Mouse (Mus musculus) MEL (cell line): ENCODE measurements around the gene Rab26.

ENCODE experiments used
- CTCF ChIP-seq, 3 experiments: IDR thresholded peaks in 2 of 3; conservative IDR thresholded peaks in 1 of 3; 2 replicates each; pipeline ENCODE4 v1.5.1; 2011 to 2012; ENCODE audit warnings: low read length in 3 of 3, low read depth in 2 of 3, mild to moderate bottlenecking in 2 of 3, improper control_type of control experiment in 1 of 3, inconsistent platforms in 1 of 3, mixed read lengths in 1 of 3, moderate library complexity in 1 of 3; ENCODE audit not compliant: control insufficient read depth in 1 of 3, insufficient read depth in 1 of 3, poor library complexity in 1 of 3, severe bottlenecking in 1 of 3
- E2F4 ChIP-seq: IDR thresholded peaks from 2 replicates; pipeline ENCODE4 v1.6.1; 2011; ENCODE audit warnings: low read depth, low read length, improper control_type of control experiment, borderline replicate concordance
- EP300 ChIP-seq, 2 experiments: IDR thresholded peaks; 2 replicates each; pipeline ENCODE4 v1.6.1; 2011; ENCODE audit warnings: improper control_type of control experiment in 2 of 2, low read length in 2 of 2, low read depth in 1 of 2, mild to moderate bottlenecking in 1 of 2
- POLR2A ChIP-seq, 2 experiments: IDR thresholded peaks; 2 replicates each; pipeline ENCODE4 v1.6.1; 2011 to 2012; ENCODE audit warnings: low read length in 2 of 2, mild to moderate bottlenecking in 2 of 2, control low read depth in 1 of 2, improper control_type of control experiment in 1 of 2, low read depth in 1 of 2, moderate library complexity in 1 of 2; ENCODE audit not compliant: control insufficient read depth in 1 of 2, insufficient read depth in 1 of 2, poor library complexity in 1 of 2
- TCF12 ChIP-seq: IDR thresholded peaks from 2 replicates; pipeline ENCODE4 v1.6.1; 2014; ENCODE audit warnings: low read depth, mild to moderate bottlenecking, inconsistent platforms, low read length, improper control_type of control experiment, moderate library complexity
- USF1 ChIP-seq: IDR thresholded peaks from 2 replicates; pipeline ENCODE4 v1.6.1; 2014; ENCODE audit warnings: low read depth, mild to moderate bottlenecking, inconsistent platforms, low read length, improper control_type of control experiment, moderate library complexity
- ZC3H11A ChIP-seq: IDR thresholded peaks from 2 replicates; pipeline ENCODE4 v1.6.1; 2012; ENCODE audit warnings: low read depth, mild to moderate bottlenecking, inconsistent platforms, low read length, improper control_type of control experiment

DNA sequence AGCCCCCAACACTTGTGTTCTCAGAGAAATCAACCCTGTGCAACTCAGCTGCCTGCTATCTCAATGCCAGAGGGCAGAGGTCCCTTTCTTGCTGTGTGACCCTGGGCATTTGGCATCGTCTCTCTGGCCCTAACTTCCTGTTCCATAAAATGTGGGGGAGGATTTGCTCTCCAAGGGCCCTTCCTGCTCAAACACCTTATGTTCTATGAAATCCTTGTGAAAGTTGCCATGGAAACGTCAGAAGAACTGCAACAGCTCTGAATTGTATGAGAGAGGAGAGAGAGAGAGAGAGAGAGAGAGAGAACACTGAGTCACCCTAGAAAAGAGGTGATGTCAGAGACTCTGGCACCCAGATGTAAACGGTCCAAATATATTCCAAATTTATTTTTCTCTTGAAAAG, 3.5 kb upstream of the Rab26 start:
- no peak for TF ChIP-seq POLR2A (IDR thresholded peaks at IDR 0.05; ENCODE audit: control insufficient read depth in 1 of 2, insufficient read depth in 1 of 2, low read depth in 1 of 2, low read length in 2 of 2, poor library complexity in 1 of 2)
- TF ChIP-seq USF1: no peak
- TF ChIP-seq EP300 (IDR thresholded peaks at IDR 0.05; ENCODE audit: low read depth in 1 of 2, low read length in 2 of 2): no peak
- no peak for TF ChIP-seq TCF12
- no peak for TF ChIP-seq CTCF (IDR thresholded peaks at IDR 0.05 in 2 of 3, conservative IDR thresholded peaks at IDR 0.05 in 1 of 3; ENCODE audit: control insufficient read depth in 1 of 3, insufficient read depth in 1 of 3, low read depth in 2 of 3, low read length in 3 of 3, poor library complexity in 1 of 3, severe bottlenecking in 1 of 3)
- no peak for TF ChIP-seq E2F4
- no peak for TF ChIP-seq ZC3H11A
